Mouse (Mus musculus) layer of hippocampus, postnatal 10 days (tissue): ENCODE data around the gene Yipf4. TPM values are rescaled to one million over a fixed set of nuclear protein-coding genes. Genes with fewer than 3 reads are reported as not detected.
"Not testable (repeated sequence)": the region's sequence is repeated elsewhere in the genome, so short reads cannot be mapped to it uniquely, and the experiment has no call there.

Source experiments
- DNase-seq, 2 experiments: peaks; one replicate each; pipeline ENCODE4 v3.0.0; 2021; ENCODE audit warnings: low spot score in 2 of 2
- long read RNA-seq: library from polyadenylated mRNA; stranded (forward); transcript quantifications from one replicate; pipeline ENCODE4 v2.0.0, GENCODE M21; 2023
- total RNA-seq, 2 experiments: library from RNA; stranded (reverse); gene quantifications; 2 replicates each; pipeline ENCODE4 v1.2.3; 2021

The Yipf4 gene
- total RNA-seq: 10 to 100 TPM; 74.0 to 86.6 TPM
- long read RNA-seq, transcript Yipf4-201 (6 exons, 2,133 nt): major isoform, 69 of 72 reads
- long read RNA-seq, partial matches to known transcripts: 1 of 72 reads
- long read RNA-seq, other reads (novel, unspliced or antisense): 2 of 72 reads

DNA sequence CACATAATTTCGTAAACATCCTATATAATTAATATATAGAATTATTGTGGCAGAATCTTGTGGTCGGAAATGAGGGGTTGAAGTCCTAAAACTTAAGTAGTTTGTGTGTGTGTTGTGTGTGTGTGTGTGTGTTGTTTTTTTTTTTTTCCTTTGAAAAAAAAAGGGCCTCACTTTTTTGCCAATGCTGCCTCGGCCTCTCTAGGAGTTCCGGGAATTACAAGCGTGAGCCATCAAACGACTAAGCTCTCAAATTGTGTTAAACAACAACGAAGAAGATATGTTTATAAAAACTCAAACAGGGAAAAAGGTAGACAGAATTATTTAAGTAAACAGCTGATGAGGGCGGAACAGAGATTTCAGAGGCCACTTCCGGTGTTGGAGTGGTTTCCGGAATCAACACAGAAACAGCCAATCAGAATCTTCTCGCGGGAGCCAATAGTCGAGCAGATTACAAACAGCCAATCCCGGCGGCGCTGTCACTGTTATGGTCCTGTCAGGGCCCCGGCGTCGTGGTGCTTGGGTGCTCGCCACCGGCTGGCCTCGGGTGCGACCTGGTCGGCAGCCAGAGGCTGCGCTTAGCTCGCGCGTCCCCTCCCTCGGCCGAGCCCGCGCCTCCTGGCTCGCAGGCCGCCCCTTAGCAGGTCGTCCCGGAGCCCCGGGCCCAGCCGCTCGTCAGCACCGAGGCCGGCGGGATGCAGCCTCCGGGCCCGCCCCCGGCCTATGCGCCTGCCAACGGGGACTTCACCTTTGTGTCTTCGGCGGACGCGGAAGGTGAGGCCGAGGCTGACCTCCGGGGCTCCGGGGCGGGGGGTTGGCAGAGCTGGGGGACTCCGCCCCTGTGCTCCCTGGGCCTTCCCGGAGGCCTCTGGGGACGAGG lies at the start of gene Yipf4:
Gene Yipf4 (plus strand): TSS at position 470 of the 877 bp plus-strand sequence.
- DNase-seq: peak; percentile 97 to 98

DNA sequence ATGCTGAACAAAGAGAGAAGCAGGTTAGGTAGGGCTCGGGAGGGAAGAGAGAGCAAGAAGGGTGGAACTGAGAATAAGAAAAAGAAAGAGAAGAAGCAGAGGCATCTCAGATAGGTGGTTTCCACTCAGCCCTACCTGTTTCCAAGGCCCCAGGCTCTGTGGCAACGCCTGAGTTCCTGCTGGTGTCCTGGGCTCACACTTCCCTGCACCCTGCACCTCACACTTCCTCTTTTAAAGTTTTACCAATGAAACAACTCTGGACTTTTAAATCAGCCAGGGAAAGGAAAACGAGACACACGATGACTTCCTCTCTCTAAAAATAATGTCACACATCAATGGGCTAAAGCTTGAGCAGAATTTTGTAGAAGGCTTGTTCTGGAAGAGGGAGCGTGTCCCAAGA lies 48.8 kb upstream of the Yipf4 start:
- DNase-seq: no peak

DNA sequence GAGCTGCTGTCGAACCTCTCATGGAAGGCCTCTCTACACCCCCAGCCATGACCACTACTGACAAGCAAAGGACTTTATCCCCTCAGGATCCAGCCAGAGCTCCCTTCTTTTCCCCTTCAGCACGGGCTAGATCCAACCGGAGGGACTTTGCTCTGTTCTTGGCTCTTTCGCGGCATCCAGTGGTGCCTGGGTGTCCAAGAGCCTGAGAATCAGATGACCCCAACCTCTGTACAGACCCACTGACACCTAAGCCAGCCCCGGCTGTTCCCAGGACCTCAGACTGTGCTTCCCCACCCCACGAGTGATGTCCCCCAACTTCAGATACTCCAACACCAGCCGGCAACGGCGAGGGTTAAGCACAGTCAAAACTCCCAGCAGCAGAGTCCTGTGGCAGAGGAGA lies 39.5 kb upstream of the Yipf4 start:
- no peak for DNase-seq

DNA sequence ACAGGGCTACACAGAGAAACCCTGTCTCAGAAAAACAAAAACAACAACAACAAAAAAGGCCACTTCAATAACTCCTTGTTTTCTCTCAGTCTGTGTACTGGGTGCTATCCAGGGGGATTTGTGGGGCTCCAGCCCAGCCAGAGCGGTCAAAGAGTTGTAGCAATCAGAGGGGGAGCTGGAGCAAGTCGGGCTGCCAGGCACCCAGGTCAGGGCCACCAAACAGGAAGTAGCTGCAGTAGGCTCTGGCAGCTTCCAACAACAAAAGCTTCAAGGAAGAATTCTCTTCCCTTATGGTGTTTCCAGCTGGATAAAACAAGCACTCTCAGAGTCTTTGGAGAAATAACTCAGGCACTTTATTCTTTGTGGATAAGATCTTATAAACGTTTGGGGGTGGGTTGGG lies 35.4 kb upstream of the Yipf4 start:
- no peak for DNase-seq

DNA sequence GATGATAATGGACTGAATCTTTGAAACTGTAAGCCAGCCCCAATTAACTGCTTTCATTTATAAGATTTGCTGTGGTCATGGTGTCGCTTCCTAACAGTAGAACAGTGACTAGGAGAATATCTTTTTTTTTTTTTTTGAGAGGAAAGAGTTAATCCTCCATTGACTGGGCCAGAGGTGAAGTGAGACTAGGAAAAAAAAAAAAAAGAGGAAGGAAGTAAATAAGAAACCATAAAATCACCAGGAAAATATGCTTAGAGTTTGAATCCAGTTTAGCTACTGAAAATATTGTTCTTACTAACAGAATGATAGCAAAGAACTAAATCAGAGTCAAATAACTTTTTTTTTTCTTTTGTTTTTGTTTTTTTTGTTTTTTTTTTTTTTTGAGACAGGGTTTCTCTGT lies 34.6 kb upstream of the Yipf4 start:
- DNase-seq: no peak

DNA sequence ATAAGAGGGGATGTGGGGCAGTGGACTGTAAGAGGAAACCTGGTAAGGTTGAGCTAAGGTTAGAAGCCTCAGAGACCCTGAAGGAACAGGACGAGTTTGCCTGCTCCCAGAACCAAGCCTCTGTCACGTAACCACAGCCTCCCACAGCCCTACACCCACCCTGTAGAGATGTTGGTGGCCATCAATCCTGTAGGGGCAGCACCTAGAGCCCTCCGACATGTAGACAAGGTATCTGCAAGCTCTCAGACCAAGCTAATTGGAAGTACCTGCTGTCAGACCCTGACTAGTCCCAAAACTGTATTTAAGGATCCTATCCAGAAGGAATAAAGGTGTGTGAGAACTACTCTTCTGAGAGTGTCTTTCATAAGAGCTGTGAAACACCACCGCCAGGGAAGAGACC lies 33.9 kb upstream of the Yipf4 start:
- no peak for DNase-seq

DNA sequence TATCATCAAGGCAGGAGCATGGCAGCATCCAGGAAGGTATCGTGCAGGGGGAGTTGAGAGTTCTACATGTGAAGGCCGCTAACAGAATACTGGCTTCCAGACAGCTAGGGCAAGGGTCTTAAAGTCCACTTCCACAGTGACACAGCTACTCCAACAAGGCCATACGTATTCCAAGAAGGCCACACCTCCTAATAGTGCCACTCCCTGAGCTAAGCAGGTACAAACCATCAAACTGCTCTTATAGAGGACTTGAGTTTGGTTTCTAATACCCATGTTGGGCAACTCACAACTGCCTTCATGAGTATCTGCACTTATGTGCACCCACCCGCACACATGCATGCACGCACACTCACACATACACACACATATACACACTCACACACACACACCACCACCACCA lies 32.5 kb upstream of the Yipf4 start:
- no peak for DNase-seq

DNA sequence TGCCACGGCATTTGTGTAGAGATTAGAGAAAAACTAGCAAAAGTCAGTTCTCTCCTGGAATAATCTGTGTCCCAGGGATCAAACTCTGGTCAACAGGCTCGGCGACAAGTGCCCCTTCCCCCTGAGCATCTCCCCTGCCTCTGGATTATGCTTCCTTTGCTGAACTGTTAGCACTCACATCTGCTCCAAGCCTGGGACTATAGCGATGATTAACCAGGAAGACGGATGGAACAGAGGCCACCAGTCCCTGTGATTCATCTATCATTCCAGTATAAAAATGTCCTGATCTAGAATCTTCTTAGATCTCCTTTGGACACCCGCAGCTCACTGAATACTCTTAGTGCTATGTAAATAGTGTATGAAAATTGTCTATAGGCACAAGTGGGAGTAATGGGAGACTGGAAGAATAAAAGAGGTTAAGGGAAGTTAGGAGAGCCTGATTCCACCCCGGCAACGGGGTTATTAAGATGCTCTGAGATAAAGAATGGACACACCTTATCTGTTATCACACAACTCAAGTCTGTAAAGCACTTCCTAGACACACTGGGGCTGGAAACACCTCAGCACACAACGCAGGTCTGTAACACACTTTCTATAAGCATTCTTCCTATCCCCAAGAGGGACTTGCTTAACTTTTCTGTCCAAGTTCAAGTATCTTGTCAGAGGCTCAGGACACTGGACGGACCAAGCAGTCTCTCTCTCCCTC lies 31.2 kb upstream of the Yipf4 start:
- no peak for DNase-seq

DNA sequence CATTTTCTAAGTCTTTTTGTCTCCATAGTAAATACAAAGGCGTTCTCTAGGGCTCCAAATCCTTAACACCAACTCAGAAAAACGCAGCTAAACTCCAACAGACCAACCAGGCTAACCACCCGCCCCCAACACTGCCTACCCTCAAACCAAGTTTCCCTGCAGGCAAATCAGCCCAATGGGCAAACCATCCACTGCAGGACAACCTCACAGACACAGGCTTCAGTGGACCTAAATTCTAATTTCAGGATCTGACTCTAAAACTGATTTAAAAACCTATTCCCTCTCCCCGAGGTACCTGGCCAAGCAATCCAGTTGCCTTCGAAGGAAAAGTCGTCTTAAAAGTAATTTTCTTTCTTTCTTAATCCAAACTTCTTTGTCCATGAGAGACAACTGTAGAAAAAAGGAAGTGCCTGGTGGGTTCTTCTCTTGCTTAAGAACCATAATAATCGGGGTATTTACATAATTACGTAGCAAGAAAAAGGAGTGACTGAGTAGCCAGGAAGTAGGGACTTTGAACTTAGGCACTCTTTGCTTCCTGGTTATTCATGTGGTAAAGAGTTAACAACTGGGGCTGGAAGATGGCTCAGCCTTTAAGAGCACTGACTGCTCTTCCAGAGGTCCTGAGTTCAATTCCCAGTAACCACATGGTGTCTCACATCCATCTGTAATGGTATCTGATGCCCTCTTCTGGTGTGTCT lies 30.4 kb upstream of the Yipf4 start, which contains the start of gene Nlrc4:
Gene Nlrc4 (minus strand): TSS at position 432 of the 698 bp plus-strand sequence.
- DNase-seq: no peak

DNA sequence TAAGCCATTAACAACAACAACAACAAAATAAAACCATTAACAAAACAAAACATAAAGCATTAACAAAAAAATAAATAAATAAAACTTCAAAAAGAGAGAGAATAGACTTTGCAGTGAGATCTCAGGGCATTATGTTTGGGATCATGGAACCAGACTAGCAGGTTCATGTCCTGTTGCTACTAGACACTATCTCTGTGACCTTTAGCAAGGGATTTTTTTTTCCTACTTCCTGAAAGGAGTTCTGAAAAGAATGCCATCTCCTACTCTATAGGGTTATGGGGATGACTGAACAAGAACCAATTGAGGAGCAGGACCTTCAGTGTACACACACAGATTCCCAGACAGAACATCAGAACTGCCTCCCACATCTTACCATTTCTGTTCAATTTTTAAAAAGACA lies 25.8 kb upstream of the Yipf4 start:
- DNase-seq: no peak

DNA sequence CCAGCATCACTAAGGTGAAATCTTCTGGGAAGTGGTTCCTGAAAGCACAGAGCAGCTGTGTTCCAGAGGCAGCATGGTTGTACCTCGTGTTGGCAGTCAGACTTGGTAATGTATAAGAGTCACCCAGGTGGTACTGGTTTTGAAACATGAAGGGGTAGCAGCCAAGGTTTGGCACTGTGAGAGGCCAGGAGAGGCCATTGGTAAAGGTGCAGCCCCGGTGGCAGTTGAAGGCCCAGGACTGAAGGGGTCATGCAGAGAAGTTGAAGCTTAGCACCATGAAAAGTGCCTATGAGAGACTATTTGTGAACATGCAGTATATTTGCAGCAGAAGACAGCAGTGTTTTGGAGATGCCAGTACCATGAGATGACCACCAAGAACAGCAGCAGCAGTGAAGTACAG lies 21.3 kb upstream of the Yipf4 start:
- DNase-seq: not testable (repeated sequence)

DNA sequence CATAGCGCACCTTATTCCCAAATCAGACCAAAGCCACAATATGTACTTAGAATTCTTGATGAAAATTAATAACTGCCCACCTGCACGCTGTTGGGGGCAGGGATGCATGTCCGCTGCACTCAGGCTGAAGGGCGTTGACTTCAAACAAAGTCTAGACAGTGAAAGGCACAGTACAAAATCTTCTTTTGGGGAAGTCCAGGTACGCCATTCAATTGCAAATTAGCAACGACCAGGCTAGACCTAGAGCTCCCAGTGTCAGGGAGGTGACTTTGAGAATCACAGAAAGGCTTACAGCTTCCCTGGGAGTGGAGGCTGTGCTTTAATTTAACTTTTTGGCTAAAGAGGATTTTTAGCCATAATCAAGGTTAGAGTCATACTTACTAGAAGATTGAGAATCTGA lies 19.2 kb upstream of the Yipf4 start:
- not testable (repeated sequence) for DNase-seq

DNA sequence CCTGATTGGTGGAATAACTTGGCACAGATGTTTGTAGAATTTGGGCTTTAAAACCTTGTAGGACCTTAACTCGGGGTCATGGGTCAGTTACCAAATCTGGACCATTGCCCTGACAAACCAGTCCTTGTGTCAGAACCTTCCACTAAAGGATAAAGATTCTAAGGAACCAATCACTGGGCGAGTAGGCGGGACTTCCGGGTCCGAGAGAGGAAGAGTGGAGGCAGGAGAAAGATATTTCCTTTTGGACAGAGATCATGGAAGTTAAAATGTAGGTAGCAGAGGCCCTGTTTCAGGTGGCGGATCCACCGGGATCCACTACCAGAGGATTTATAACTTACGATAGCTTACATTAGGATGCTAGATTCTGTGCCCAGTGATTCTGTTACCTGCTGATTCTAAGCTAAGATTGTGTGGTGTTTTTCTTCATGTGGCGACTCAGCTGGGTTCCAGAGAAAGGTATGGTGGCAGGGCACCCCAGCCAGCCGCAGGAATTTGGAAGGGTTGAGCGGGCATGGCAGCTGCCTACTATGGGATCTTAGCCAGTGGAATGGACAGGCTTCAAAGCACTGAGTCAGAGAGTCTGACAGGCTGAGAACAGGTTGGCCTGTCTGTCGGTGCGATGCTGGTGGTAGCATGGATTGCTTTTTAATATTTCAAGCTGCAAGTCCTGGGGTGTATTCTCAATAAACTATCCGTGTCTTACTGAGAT lies 8.8 kb upstream of the Yipf4 start:
- DNase-seq: no peak

DNA sequence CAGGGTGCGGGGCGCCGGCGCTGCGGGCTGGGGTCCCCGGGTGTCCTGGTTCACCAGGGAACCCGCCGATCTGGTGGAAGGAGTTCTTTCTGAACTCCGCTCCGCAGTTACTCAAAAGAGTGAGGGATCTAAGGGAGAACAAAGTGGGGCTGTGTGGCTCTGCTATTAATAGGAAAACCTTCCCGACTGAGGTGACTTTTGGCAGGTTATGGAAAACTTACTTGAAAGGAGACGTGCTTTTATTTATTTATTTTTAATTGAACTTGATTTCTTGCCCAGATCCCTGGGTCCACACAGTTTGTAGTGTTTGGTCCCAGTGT lies 568 bp downstream of the Yipf4 start:
- DNase-seq: no peak

DNA sequence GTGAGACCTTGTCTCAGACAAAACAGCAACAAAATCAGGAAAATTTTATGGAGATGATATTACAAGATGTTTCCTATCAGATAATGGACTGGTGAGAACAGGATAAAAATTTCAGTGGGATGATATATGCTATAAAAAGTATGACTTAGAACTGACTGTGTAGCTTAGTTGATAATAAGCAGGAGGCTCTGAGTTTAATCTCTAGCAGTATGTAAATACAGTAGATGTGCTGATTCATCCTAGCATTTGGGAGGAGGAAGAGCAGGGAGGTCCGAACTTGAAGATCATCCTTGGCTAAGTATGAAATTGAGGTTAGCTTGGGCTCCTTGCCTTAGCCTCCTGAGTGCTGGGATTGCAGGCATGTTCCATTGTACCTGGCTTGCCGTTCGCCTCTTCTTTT lies 2.3 kb downstream of the Yipf4 start:
- DNase-seq: no peak

DNA sequence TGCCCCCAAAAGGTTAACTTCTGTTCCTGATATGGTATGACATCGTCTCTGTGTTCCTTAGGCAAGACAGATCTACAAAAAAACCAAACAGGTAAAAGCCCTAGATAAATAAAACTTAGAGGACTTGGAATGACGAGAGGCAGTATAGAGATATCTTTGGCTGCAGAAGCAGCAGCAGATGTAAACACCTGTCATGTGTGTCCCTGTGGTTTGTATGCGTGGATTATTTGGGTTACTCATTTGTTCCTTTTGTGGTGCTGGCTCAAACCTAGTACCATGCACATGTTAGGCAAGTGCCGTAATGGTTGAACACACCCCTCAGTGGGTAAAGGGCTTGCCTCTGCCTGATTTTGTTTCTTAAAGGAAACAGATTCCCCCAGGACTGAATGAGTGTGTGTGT lies 10.9 kb downstream of the Yipf4 start:
- no peak for DNase-seq

DNA sequence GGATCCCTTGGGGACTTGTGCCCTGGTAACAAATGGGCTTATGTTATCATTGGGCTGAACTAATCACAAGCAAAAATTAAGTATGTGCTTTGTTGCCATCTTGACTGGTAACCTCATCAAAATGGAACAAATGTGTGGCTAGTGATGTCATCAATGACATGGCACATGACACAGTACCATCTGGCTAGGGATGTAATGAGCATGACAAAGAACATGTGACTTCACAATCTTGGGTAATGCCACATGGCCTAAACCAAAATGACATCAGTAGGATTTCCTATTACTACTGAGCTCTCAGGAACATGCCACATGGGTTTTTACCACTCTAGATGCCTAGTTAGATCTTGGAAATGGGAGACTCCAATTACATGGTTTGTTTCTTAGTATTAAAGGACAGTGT lies 11.8 kb downstream of the Yipf4 start:
- DNase-seq: no peak

DNA sequence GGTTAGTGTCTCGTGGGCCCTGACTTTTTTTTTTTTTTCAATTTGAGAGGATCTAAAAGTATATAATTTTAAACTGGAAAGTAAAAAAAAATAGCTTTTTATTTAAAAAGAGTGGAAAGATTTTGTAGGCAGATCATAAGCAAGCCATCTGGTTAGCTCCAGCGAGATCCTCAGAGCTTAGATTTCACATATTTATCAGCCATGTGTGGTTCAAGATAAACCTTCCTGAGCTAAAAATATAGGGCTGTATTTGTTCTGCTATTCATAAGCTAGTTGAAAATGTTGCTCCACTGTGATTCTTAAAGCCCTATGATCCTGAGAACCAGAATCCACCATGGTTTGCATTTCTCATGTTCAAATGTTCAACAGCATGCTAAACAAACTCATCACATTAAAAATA lies 18.6 kb downstream of the Yipf4 start:
- DNase-seq: no peak

DNA sequence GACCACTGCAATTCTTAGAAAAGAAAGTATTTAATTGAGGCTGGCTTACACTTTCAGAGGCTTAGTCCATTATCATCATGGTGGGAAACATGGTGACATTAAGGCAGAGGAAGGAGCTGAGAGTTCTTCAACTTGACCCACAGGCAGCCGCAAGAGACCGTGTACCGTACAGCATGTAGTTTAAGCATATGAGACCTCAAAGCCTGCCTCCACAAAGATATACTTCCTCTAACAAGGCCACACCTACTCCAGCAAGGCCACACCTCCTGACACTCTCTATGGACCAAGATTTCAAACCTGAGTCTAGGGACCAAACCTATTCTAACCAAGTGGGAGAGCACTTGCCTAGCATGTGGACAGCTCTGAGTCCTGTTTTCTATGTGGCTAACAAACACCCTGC lies 19.3 kb downstream of the Yipf4 start:
- DNase-seq: no peak

DNA sequence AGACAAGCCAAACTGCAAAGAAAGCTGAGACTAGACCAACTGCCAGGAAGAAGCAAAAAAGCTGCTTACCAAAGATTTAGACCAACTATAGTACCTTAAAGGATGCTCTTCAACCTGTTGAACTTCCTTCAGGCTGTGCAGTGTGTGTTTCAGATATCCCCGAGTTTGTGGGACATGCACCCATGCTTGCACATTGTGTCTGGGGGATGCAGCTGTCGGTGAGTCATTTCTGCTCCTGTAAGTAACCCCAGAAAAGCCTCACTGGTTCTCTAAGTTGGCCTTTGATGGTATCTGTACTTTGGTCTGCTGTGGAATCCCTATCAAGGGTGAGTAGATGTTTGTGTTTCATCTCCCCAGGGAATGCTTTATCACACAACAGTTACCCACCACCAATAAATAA lies 23.0 kb downstream of the Yipf4 start:
- DNase-seq: no peak
